Mouse (Mus musculus) embryonic fibroblast, embryonic 13.5 days (primary cell): Measurements from ENCODE around the gene Slc7a11. TPM values are rescaled to one million over a fixed set of nuclear protein-coding genes. Genes with fewer than 3 reads are reported as not detected.
A peak's percentile ranks its signal among the peaks of the same experiment; 100 is the strongest.

Source experiments
- H3K27ac ChIP-seq: 2 replicates; pipeline ENCODE4 v1.5.1; 2012; ENCODE audit warnings: low read length, control low read depth, inconsistent platforms; ENCODE audit not compliant: insufficient read depth
- H3K4me1 ChIP-seq: 2 replicates; pipeline ENCODE4 v1.6.1; 2011; ENCODE audit warnings: low read length; ENCODE audit not compliant: control insufficient read depth, insufficient read depth
- H3K4me3 ChIP-seq: 2 replicates; pipeline ENCODE4 v1.5.1; 2011; ENCODE audit warnings: mild to moderate bottlenecking, control low read depth, low read length; ENCODE audit not compliant: insufficient read depth
- CTCF ChIP-seq: IDR thresholded peaks from 2 replicates; pipeline ENCODE4 v1.5.1; 2011; ENCODE audit warnings: mild to moderate bottlenecking, control low read depth, low read length, moderate library complexity, borderline replicate concordance; ENCODE audit not compliant: insufficient read depth
- POLR2A ChIP-seq: IDR thresholded peaks from 2 replicates; pipeline ENCODE4 v1.6.1; 2011; ENCODE audit warnings: low read depth, mild to moderate bottlenecking, control low read depth, low read length, moderate library complexity
- polyA plus RNA-seq: library from polyadenylated mRNA; stranded (reverse); fragments of >200 nt; gene quantifications from 2 replicates; pipeline ENCODE4 v1.2.4, GENCODE M21; 2011; ENCODE audit warnings: low read depth; ENCODE audit not compliant: missing spikeins, insufficient read length

Gene Slc7a11
- polyA plus RNA-seq, 1 experiment, result 11.2 TPM

GRCm38 (mm10) chr3:50406771-50407170 is 36.6 kb downstream of the Slc7a11 start:
- TF ChIP-seq CTCF, result no peak
- H3K4me3 ChIP-seq, result no peak overlapping the region

GRCm38 (mm10) chr3:50405915-50406314 is 37.5 kb downstream of the Slc7a11 start:
- no peaks in the 10 kb centered on the region for H3K4me1 ChIP-seq
- no peak overlapping the region for H3K27ac ChIP-seq
- no peak overlapping the region for H3K4me3 ChIP-seq
- no peak for TF ChIP-seq CTCF
- TF ChIP-seq POLR2A, result no peak

More at GRCm38 (mm10) chr3:50406771-50407170, 36.6 kb downstream of the Slc7a11 start:
- Histone ChIP-seq H3K27ac (no peak overlapping the region), H3K4me1 (no peaks in the 10 kb centered on the region)

GRCm38 (mm10) chr3:50388786-50389185 is 54.6 kb downstream of the Slc7a11 start:
- no peak overlapping the region for H3K4me3 ChIP-seq
- no peaks in the 10 kb centered on the region for H3K4me1 ChIP-seq
- no peak for TF ChIP-seq CTCF
- no peak for TF ChIP-seq POLR2A
- no peak overlapping the region for H3K27ac ChIP-seq

GRCm38 (mm10) chr3:50388288-50388687 is 55.1 kb downstream of the Slc7a11 start:
- Histone ChIP-seq H3K27ac (no peak overlapping the region), H3K4me3 (no peak overlapping the region), H3K4me1 (no peaks in the 10 kb centered on the region)
- no peak for TF ChIP-seq POLR2A

GRCm38 (mm10) chr3:50387280-50387679 is 56.1 kb downstream of the Slc7a11 start:
- Histone ChIP-seq H3K27ac (no peak overlapping the region), H3K4me1 (no peaks in the 10 kb centered on the region), H3K4me3 (no peak overlapping the region)
- TF ChIP-seq CTCF (no peak), POLR2A (no peak)

- no peaks in the 10 kb centered on the region for H3K4me1 ChIP-seq
- TF ChIP-seq CTCF (no peak), POLR2A (no peak)
- no peak overlapping the region for H3K27ac ChIP-seq
- H3K4me3 ChIP-seq, result no peak overlapping the region
Observed at GRCm38 (mm10) chr3:50386561-50387221, 56.7 kb downstream of the Slc7a11 start.

- Histone ChIP-seq H3K4me3 (no peak overlapping the region), H3K4me1 (no peaks in the 10 kb centered on the region), H3K27ac (no peak overlapping the region)
- no peak for TF ChIP-seq CTCF
- TF ChIP-seq POLR2A, result no peak
Observed at GRCm38 (mm10) chr3:50386066-50386465, 57.3 kb downstream of the Slc7a11 start.

- Histone ChIP-seq H3K4me1 (no peaks in the 10 kb centered on the region), H3K4me3 (no peak overlapping the region)
- TF ChIP-seq CTCF (no peak), POLR2A (no peak)
Observed at GRCm38 (mm10) chr3:50382729-50383128, 60.7 kb downstream of the Slc7a11 start.

GRCm38 (mm10) chr3:50381861-50382693 is 61.3 kb downstream of the Slc7a11 start:
- TF ChIP-seq POLR2A (no peak), CTCF (no peak)
- Histone ChIP-seq H3K27ac (no peak overlapping the region), H3K4me3 (peak overlapping the region; percentile 26; the same call in 1 of the 2 replicates), H3K4me1 (no peaks in the 10 kb centered on the region)

More at GRCm38 (mm10) chr3:50382729-50383128, 60.7 kb downstream of the Slc7a11 start:
- no peak overlapping the region for H3K27ac ChIP-seq

- H3K27ac ChIP-seq, result no peak overlapping the region
- H3K4me1 ChIP-seq, result no peaks in the 10 kb centered on the region
- peak overlapping the region; percentile 26; the same call in 1 of the 2 replicates for H3K4me3 ChIP-seq
- TF ChIP-seq CTCF (peak; percentile 78; the same call in 1 of the 2 replicates), POLR2A (no peak)
Observed at GRCm38 (mm10) chr3:50381160-50381860, 62.1 kb downstream of the Slc7a11 start.
